Mouse (Mus musculus) left cerebral cortex, postnatal 14 days (tissue): ENCODE measurements around the gene Numa1. TPM values are rescaled to one million over a fixed set of nuclear protein-coding genes. Genes with fewer than 3 reads are reported as not detected.
"Not testable (repeated sequence)": the region's sequence is repeated elsewhere in the genome, so short reads cannot be mapped to it uniquely, and the experiment has no call there.

Experiments
- DNase-seq, 2 experiments: peaks; one replicate each; pipeline ENCODE4 v3.0.0; 2021 to 2022; ENCODE audit warnings: low spot score in 2 of 2, mixed read lengths in 1 of 2
- intact Hi-C: fragments of 180-260 bp; cut with DNase I; formaldehyde crosslinking; loops from one replicate; pipeline ENCODE4 v1.15.1; 2025
- total RNA-seq, 2 experiments: library from RNA; stranded (reverse); gene quantifications; 2 replicates each; pipeline ENCODE4 v1.2.3; 2021

Gene Numa1
- total RNA-seq, 2 experiments from 2014 or later = 58.5 to 60.8 TPM

GRCm38 (mm10) chr7:102019362-102019761, 85.5 kb downstream of the Numa1 start:
- DNase-seq = no peak
- intact Hi-C loops = no loop called here

DNA sequence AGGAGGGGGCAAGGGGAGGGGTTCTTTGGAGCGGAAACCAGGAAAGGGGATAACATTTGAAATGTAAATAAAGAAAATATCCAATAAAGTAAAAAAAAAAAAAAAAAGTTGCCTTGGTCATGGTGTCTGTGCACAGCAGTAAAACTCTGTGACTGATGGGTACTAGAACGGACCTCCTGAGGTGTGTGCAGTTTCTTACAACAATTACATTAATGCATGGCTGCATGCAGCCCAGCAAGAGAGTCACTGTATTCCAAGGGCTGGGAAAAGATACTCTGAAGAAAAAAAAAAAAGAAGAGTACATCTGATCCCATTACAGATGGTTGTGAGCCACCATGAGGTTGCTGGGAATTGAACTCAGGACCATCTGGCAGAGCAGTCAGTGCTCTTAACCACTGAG, 87.0 kb downstream of the Numa1 start:
- intact Hi-C loops, DNase-seq: not testable (repeated sequence)

DNA sequence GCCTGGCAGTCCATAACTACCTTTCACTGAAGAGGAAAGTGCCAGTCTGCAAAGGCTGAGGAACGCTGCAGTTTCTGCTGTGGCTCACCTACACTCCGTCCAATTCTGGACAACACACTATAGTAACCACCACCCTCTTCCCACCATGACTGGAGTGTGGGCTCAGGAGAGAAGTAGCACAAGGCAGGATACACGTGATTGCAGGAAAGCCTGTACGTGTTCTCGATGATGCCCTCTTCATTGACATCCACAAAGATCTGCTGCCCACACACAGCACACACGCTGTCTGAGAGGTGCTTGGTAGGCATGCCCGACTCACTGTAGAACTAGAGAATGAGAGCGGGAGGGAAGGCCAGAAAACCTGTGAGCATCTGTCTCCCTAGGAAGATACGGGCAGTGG, 89.9 kb downstream of the Numa1 start:
- intact Hi-C loops = no loop called here

GRCm38 (mm10) chr7:102025187-102026119, 91.5 kb downstream of the Numa1 start:
- intact Hi-C loops = no loop called here
- DNase-seq = no peak

More for the DNA sequence above, 89.9 kb downstream of the Numa1 start:
- no peak for DNase-seq

DNA sequence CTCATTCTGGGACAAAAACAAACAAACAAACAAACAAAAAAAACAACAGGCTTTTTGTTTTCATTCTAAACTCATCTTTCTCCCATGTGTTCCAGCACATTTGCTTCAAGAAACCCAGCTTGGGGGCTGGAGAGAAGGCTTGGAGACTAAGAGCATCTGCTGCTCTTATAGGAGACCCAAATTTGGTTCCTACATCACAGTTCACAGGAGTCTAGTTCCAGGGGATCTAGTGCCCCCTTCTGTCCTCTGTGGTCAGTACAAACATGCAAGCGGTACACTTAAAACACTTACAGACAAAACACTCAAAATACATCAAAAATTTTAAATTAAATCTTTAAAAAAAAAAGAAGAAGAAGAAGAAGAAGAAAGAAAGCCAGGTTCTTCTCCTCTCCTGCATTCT, 101.0 kb downstream of the Numa1 start:
- intact Hi-C loops = no loop called here
- peak in 1 of 2 experiments; percentile 30 for DNase-seq

GRCm38 (mm10) chr7:102035534-102035933, 101.6 kb downstream of the Numa1 start:
- intact Hi-C loops = no loop called here
- peak; percentile 51 to 53 for DNase-seq

DNA sequence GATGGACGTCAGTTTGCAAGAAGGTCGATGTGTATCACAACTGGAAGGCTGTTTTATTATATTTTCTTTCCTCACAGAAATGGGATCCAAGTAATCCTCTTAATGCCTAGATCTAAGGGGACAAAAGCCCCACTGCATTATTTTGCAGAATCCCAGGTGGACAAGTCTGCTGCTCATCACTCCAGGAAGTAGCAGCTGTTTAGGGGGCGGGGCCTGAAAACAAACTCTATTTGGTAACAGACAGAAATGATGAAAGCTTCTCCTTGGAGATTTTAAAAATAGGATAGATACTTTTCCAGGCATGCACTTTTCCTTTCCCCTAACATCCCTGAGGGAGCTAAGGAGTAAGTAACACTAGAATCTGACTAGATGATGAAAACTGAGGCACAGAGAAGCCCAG, 103.4 kb downstream of the Numa1 start:
- intact Hi-C loops = no loop called here
- DNase-seq = no peak

DNA sequence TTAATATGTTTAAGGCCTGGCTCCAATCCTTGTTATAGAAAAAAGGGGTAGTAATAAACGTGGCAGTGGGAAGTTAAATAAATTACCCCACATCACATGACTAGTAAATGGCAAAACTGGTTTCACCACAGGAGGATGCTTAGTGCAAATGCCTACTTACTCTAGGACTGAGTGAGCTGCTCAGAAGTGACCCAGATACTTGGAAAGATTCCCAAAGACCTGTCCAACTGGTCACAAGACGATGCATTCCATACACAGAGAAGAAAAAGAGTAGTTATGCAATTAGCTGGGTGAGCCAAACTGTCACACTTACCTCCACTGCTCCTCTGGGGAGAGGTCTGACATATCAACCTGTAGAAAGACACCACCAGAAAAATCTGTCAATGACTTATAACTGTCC, 108.4 kb downstream of the Numa1 start:
- intact Hi-C loops = no loop called here
- DNase-seq = no peak

- DNase-seq, intact Hi-C loops: not testable (repeated sequence)
These were observed 114.6 kb downstream of the Numa1 start for GRCm38 (mm10) chr7:102048524-102048923.

DNA sequence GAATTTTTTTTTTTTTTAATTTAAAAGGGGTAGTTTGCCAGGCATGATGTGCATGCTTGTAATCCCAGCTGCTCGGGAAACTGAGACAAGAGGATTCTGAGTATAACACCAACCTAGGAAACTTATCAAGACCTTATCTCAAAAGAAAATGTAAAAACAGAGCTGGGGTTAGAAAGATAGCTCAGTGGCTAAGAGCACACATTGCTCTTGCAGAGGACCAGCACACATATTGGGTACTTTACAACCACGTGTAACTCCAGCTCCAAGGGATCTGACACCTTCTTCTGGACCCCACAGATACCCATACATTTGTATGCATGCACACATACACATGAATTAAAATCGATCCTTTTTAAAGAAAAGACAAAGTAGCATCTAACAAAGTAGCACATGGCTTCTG, 127.4 kb downstream of the Numa1 start:
- intact Hi-C loops = no loop called here
- no peak for DNase-seq

DNA sequence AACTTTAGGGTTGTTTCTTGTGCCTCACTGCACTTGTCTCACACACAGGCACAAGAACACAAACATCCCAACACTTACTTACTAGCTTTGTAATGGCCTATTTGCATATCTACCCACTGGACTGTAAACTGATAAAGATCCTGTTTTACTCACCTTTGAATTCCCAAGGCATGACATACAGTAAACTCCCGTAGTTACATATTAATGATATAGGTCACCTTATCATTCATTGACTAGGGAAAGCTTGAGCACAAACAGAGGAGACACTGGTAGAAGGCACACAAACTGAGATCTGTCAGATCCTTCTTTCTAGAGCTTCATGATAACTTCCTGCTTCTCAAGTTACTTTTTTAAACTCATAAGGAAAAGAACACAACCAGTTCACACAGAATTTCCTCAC, 128.3 kb downstream of the Numa1 start:
- no peak for DNase-seq
- intact Hi-C loops = no loop called here

- no peak for DNase-seq
- intact Hi-C loops = no loop called here
These were observed 130.0 kb downstream of the Numa1 start for GRCm38 (mm10) chr7:102063891-102064290.

Other genes with a start within 250 kb of the Numa1 start
- not detected for gene Phox2a, start 115.8 kb upstream of the Numa1 start, total RNA-seq
- gene Inppl1, start 95.9 kb upstream of the Numa1 start, total RNA-seq = 10 to 100 TPM; 23.0 to 27.3 TPM
- under 1 TPM; 0.76 to 0.83 TPM for gene Folr2, start 76.9 kb upstream of the Numa1 start, total RNA-seq
- gene Anapc15, start 70.4 kb upstream of the Numa1 start, total RNA-seq = 10 to 100 TPM; 29.5 to 32.7 TPM
- 1 to 10 TPM; 4.2 to 5.7 TPM for gene Folr1, start 63.3 kb upstream of the Numa1 start, total RNA-seq
- 100 to 1,000 TPM; 102 TPM for gene Lamtor1, start 28.2 kb upstream of the Numa1 start, total RNA-seq
- gene Tomt, start 27.8 kb upstream of the Numa1 start, total RNA-seq = under 1 TPM in 1 of 2 experiments, not detected in 1; 0.11 TPM
- 1 to 10 TPM; 3.9 to 4.5 TPM for gene Lrrc51, start 216 bp upstream of the Numa1 start, total RNA-seq
- 1 to 10 TPM; 7.7 to 8.0 TPM for gene Il18bp, start 84.6 kb downstream of the Numa1 start, total RNA-seq
- 10 to 100 TPM; 38.4 to 49.9 TPM for gene Rnf121, start 131.4 kb downstream of the Numa1 start, total RNA-seq
- gene Xndc1, start 131.4 kb downstream of the Numa1 start, total RNA-seq = 10 to 100 TPM; 20.4 to 22.5 TPM
- 1 to 10 TPM; 1.4 to 1.8 TPM for gene Xntrpc, start 131.6 kb downstream of the Numa1 start, total RNA-seq
- gene Trpc2, start 149.0 kb downstream of the Numa1 start, total RNA-seq = under 1 TPM; 0.74 to 0.77 TPM
- gene Art1, start 167.6 kb downstream of the Numa1 start, total RNA-seq = not detected
- not detected for gene Art5, start 175.4 kb downstream of the Numa1 start, total RNA-seq
- gene Chrna10, start 182.7 kb downstream of the Numa1 start, total RNA-seq = under 1 TPM; 0.18 to 0.55 TPM